Mouse (Mus musculus): Measurements from ENCODE around the gene Gpr89.
A peak's percentile ranks its signal among the peaks of the same experiment; 100 is the strongest.

Gene Gpr89

DNA sequence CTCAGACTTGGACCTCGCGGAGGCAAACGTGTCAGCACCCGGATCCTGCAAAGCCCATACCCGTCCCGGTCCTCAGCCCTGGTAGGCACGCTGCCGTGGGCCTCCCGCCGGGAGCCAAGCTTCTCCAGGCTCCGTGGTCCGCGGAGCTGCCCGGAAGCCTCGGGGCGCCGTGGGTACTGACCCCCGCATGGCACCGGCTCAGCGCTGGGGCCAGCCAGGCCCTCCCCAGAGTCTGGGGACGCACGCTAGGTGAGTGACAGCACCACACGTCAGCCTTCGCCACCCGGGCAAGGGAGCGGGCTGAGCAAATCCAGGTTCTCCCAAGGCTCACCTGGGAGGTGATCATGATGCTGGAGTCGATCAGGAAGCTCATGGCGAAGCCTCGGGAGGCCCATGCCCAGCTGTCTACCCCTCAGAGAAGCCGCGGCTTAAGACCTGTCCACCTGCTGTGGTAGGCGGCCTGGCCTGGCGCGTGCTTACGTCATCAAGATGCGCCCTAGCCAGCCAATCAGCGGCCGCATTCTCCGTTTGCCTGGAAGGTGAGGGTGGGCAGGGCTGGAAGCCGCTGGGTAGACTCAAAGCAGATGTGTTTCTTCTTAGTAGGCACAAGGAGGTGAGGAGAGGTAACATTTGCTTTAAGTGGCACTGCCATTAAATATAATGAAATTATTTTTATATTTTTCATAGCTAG is at the start of gene Gpr89:
Gpr89 (minus strand) TSS at position 496 of the 691 bp plus-strand sequence.
- DNase-seq: peak; percentile 93

DNA sequence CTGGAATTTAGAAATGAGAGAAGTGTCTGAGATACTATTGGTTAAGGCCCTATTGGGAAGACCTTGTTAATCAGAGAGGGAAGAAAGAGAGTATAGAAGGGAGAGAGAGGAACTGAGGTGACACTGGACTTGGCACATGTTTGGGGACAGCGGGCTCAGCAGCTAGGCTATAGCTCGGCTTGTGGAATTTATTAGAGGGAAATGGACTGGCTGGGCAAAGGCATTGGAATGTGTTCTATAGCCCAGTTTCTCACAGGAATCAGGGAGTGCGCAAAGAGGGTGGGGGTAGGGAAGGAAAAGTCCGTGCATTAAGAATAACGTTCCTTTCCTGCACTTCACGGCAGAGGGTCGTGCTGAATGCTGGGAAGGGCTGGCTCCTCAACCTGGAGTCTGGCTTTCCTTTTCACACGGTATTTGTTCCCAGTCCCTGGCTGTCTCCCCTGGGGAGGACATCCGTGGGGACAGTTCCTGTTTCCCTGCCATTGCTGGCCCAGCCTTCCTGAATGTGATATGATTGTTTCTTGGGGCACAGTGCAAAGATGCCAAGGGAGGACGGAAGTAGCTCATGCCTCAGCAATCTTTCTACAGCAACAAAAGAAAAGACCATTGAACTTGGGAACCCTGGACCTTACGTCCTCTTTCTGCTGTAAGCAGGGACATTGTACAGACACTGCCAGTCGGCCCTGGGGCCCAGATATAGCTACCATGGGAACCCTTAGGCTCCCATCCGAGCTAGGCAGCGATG is 48.5 kb upstream of the Gpr89 start:
- DNase-seq: no peak

DNA sequence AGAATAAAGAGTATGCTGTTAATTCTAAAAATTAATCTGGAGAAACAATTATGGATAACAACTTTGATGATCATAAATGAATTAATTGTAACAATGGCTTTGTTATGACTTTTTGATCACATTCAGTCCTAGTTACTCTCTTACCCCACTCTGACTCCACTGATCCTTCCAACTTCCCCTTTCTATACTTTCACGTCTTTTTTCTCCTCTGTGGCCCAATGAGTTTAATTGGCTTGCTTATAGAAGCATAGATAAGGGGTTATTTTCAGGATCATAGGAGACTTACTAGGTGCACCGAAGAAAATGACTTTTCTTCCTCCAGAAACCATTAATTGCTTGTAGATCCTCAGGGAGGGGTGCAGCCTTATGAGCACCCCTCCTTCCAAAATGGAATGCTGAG is 37.6 kb upstream of the Gpr89 start:
- no peak for DNase-seq

DNA sequence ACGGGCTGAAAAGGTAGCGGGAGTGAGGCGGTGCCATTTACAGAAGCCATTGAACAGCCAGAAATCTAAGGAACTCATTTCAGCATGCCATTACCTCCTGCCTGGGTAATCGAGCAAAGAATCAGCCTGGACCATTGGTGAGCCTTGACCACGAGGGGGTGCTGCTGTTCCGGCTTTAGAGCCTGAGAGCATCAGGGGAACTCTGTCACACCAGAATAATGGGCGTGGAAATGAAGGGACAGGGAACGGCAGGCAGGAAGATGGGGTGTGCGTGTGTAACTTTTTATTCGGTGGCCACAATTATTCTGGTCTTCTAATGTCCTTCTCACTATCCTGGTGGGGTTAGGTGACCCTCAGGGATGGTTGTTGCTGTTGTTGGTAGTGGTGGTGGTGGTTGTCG is 33.6 kb upstream of the Gpr89 start:
- DNase-seq: peak; percentile 87

DNA sequence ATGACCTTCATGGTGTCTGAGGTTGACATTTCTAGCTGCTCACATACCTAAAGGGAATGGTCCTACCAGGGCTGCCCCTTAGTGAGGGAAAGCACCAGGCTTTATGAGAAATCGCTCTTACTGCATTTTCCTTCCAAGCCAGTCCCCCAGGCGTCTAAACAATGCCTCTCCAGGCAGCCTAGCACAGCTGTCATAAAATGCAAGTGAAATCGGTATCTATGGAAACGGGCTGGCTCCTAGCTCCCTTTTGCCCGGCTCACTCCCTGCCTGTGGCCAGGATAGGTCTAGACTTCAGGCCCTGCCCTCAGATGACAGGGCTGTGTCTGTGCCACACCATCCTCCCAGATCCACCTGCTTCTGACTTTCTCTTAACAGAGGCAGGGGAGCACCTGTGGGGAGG is 32.5 kb upstream of the Gpr89 start:
- no peak for DNase-seq

DNA sequence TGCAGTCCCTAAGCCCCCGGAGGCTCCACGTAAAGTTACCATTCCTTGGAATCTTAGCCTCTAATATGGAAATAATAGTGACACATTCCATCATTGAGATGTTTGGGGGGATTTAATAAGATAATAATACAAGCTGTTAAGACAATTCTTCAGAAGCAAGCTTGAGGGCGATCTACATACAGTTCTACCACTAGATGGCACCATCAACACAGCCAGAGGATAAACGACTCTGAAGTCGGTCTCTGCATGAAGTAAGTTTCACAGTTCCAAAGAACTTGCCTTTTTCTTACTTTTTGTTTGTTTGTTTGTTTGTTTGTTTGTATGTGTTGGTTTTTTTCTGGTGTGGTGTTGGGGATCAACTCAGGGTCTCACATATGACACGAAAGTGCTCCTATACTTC is 31.1 kb upstream of the Gpr89 start:
- peak; percentile 8 for DNase-seq

DNA sequence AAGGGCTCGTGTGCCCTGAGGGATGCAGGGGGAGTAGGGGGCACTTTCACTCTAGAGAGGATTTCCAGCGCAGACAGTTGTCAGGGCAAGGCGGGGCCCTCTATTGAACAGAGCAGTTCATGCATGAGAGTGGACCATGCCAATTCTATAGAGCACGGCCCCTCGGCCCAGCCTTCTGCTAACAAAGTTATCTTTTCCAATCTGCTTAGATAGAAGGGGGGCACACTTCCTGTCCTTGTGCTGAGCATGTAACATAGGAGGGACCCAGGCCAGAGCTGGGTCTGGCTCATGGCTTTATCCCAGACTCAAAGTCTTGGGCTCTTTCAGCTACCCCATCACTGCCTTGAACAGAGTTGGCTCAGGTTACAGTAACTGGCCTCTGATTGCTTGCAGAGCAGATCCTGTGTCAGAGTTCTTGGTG is 26.1 kb upstream of the Gpr89 start:
- DNase-seq: no peak

DNA sequence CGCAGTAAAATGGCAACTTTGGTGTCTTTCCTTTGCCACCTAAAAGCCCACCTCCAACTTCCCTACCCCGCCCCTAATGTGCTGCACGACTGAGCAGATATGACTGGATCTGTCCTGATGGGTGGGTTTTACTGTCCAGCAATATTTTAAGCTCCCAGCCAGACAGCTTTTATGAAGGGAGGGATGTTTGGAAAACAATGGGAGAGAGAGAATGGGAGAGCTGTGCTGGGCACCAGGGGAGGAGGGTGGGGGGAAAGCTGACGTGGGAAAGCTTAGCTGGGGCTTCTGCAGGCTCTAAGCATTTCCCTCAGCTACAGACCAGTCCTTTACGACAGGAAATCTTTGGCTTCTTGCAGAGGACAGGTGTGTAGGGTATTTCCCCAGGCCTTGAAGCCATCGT is 20.8 kb upstream of the Gpr89 start, which contains the start of gene Gja8:
Gja8 (minus strand) TSS at position 101 of the 400 bp plus-strand sequence.
- DNase-seq: no peak

DNA sequence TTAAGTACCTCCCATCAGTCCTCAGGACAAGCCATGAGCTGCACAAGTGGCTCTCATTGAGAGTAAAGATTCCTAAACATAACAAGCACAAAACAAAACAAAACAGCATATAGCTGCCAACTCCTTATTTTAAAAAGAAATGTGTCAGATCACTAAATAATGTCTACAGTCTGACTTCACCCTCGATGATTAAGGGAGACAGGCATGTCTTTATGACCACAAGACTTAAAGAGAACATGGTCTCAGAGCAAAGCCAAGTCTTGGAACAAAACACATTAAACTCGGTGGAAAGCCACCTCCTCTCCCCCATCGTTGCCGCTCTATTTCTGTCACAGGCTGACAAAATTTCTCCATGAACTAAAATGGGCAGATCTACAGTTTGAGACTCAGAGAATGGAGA is 19.5 kb upstream of the Gpr89 start:
- DNase-seq: no peak

DNA sequence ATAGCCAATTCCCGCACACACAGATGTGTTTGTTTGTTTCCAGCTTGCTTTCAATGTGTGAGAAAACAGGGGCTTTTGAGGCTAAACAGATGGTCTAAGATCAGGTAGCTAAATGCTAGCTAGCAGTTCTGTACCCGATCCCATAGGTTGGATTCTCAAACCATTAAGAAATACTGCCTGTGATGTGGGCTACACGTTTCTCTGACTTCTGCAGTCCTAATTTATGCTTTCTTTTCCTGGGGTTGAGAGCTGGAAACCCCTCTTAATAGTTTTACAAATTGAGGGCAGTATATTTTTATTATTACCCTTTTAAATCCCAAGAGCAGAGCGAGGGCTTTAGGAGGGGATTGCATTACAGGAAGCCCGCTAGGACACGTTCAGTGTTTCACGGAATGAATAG is 15.8 kb upstream of the Gpr89 start:
- no peak for DNase-seq

DNA sequence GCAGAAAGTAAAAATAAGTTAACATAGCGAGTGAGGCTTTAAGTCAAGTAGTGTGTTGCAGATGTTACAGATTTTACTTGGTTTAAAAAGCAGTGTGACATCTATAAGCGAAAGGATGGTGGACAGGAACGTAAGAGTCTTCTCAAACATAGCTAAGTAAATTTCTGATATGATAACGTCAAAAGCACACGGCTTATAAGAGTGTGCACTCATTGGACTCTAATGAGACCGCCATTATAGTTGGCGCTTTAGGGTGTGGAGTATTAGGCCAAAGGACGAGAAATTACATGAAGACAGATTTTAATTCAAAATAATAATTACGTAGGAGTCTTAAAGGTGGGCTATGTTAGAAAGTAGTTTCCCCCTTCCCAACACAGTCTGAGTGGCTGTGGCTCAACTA is 446 bp upstream of the Gpr89 start:
- DNase-seq: no peak

DNA sequence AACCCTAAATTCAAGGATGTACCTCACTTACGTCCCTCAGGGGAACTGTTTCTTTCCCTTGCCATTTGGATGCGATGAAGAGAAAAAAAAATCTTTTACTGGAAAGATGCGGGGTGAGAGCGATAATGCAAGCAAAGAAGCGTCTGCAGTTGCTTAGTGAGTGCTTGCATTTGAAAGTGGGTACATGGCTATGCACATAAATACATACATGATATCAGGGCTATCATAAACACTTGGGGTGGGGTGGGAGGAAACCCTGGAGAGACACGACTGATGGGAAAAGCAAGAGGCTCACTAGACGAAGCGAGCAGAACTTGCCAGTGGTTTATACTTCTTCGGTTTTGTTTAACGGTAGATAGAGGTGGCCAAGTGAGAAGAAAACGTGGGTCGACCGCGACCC is 753 bp downstream of the Gpr89 start, which contains the start of gene Gja5:
Gja5 (plus strand) TSS at position 301 of the 400 bp plus-strand sequence.
- DNase-seq: no peak

DNA sequence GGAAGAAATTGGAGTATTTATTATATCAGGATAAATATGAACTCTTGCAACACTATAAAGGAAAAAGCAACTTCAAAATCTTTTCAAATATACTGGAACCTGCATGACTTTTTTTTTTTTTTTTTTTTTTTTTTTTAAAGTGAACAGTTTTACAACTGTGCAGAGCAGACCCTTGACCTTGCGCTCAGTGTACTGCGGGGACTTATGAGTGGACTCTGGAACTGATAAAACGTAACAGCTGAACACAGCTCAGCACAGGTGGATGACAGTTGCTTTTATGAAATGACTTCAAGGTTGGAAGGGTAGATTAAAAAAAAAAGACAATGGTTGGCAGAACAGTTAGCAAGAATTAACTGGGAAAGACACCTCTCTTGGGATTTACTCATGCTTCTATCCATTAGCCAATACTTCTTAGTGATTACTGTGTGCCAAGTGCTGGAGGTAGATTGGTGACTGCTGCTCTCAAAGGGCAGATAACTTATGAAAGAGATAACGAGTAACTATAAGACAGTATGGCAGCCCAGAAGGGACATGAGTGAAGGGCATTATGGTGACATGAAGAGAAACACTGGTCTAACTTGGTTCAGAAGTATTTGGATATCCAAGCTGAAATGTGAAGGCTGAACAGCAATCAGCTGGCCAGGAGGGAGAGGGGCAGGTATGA is 2.7 kb downstream of the Gpr89 start:
- no peak for DNase-seq

DNA sequence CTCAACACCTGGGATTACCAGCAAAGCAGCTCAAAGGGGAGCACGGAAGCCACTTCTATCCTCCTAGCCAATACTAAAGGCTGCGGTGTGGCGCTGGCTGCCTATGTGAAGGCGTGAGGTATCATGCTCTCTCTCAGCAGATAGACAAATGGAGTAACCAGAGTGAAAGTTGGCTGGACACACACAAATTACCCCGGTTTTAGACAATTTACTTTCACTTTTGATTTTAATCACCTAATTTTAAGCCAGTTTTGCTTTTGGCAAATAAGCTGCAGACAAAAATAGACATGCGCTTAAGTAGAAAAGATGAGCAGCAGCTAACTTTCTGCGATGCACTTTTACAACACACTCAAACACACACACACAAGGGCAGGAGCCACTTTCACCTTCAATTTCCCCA is 21.5 kb downstream of the Gpr89 start:
- DNase-seq: no peak

DNA sequence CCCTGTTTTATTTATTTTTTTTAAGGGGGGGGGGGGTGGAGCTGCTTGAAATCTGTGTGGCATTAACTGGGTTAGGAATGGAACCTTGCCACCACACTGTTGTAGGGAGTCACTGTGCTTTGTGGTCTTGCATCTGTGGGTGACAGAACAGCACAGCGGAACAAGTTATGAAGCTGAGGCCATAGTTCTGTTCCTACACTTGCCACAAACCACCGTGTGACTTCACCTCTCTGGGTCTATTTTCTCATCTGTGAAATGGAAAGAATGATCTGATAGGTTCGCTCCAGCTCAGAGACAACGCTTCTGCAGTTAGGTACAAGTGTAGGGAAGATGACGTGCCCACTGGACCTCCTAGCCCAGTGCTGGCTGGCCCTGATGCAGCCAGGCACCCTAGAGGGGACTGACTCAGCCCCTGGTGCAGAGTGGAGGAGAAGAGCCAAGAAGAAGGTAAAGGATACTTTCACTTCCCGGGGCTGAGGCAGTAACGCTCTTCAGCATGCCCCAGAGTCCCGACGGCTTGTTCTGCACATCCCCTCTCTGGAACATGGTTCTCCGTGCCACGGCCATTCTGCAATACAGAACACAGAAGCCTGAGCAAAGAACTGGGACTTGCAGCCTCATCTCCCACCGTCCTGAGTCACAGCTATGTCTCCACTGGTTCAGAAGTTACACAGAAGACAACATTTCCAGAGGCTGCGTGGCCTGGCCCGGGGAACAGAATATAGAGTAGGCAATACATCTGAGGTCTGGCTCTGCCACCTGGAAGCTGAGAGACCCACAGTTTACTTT is 22.9 kb downstream of the Gpr89 start:
- no peak for DNase-seq

DNA sequence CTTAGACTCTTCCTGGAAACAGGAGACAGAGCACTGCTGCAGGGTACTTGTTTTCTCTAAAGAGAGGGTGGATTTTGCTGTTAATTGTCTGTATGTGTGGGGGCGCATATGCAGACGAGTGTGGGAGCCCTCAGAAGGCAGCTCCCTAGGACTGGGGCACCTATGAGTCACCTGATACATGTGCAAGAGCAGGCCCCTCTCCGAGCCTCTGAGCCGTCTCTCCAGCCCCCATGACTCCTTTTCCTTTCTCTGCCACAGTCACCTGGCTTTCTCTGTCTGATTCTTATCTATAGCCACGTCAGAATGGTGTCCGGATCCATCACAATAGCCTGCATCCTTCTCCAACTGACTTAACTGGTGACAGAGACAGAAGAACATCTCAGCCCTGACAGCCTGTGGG is 23.6 kb downstream of the Gpr89 start:
- DNase-seq: no peak

DNA sequence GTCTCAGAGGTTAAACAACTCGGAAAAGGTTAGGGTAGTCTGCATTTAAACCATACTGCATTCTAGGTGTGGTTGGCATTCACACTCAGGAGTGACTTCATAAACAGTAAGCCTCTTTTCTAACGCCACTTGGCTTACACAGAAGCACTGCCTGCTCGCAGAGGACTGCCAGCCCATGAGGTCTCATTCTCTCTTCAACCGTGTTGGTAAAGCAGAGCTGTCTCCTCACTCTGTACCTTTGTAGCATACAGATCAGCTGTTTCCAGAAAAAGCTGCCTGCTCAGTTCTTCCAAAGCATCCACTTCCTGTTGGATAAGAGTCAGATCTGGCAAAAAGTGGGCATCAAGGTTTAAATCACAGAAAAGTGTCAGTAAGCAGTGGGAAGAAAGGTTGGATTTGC is 24.8 kb downstream of the Gpr89 start:
- DNase-seq: no peak

DNA sequence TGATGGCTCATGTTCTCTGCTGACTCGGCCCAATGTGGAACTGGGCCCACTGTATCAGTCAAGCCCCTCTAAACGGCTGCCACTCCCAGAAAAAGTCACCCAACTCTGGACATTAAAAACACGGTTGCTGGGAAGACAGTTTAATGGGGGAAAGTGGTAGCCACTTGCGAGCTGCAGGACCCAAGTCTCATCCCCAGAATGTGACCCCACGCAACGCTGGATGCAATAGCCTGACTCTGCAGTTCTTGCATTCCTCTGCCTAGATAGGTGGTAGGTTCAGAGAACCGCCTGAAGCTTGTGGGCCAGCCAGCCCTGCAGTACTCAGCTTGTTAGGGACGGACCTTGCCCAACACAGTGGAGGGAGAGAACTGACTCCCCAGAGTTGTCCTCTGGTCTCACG is 25.6 kb downstream of the Gpr89 start:
- DNase-seq: no peak

DNA sequence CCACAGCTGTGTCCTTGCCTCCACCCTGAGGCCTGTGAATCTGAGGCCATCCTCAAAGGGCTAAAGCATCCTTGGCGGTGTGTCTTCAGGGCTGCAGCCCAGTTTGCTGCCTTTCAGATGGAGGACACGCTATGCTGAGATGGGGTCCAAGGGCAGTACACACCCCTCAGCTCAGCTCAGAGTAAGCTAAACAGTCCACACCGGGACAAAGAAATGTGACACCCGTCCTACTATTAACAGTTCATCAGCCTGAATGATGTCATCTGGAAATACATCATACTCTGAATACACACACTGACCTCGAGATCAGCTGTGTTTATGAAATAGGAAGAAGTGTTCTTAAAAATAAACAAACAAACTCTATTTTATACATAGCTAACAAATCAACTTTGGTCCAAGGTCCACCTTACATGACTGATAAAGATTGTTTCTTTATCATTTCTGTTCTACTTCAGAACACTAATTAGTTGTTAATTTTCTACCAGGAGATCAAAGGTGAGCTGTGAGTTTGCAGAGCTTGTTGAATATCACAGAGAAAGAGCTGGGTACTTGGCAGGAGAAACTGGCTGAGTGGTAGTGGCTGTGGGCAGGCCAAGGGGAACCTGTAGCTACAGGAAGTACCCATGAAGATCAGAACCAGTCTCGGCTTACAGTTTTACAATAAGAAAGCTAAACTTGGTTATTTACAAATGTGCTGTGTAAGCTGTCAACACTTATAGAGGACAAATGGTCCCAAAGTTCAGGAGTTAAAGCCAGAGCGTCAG is 30.2 kb downstream of the Gpr89 start:
- no peak for DNase-seq

DNA sequence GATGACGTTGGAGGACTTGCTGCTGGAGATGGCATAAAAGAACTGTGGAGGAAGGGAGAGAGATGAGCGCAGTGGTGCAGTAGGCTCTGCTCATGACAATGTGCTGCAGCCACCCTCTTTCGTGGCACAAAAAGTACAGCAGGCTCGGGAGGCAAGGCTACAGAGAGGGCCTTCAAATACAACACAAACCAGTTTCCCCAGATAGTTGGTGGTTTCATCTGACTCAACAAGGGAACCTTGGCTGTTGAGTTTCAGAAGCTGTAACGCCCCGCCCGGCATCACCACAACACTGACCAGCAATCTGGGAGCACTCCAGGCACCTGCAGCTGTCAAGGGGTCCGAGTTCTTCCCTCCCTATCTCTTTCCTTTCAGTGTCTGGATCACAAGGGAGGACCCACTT is 32.6 kb downstream of the Gpr89 start:
- DNase-seq: no peak

DNA sequence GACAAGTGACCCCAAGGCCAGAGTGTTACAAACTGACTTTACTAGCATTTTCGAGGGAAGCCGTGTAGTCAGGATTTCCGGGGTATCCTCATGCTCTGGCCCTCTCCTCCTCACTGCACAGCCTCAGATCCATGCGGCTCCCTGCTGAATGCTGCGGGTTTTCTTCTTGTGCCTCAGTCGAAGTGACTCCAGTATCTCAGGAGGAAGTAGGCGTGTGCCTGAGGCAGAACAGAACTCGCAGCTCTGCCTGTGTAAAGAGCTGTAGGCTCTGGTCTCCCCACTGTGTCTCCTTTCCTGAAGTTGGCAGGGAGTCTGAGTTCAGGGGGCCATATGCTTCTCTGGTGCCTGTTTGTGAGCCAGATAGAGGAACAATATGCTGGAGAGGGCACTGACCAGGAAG is 34.1 kb downstream of the Gpr89 start:
- DNase-seq: no peak

DNA sequence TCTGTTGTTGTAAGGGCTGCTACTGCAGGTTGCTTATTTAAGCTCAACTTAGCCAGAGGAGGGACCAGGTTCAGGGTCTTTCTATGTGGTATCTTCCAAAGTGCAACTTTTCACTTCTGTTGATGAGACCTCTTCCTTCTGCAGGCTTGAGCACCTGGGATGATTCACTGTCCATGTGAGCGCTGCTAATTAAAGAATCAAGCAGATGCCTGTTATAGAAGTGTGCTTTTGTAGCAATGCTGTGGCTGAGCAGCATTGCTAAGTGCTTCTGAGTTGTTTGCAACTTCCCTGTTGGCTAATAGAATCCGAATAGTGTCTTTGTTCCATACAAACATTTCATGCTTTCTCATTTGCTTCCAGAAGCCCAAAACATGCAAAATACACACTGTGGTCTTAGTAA is 34.9 kb downstream of the Gpr89 start:
- no peak for DNase-seq
